Mouse (Mus musculus): ENCODE data around the gene Deaf1. TPM values are rescaled to one million over a fixed set of nuclear protein-coding genes. Genes with fewer than 3 reads are reported as not detected.
A peak's percentile ranks its signal among the peaks of the same experiment; 100 is the strongest.

Gene Deaf1
- polyA plus RNA-seq, 1 experiment = 22.7 TPM

DNA sequence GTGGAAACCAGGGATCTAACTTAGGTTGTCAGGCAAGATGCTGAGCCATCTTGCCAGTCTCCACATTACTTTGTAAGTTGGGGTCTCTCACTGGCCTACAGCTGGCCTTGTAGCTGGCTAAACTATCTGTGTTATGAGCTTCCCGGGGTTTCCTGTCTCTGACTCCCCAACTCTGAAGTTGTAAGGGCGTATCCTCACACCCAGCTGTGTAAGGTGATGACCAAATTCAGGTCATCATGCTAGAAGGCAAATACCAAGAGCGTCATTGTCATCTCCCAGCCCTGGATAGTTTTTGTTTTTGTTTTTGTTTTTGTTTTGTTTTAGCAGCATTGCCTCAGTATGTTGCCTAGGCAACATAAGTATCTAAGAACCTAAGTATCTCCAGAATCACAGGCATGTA, 56.9 kb downstream of the Deaf1 start:
- TF ChIP-seq CTCF (IDR thresholded peaks at IDR 0.05; ENCODE audit: insufficient read depth, low read length) (no peak), POLR2A (IDR thresholded peaks at IDR 0.05; ENCODE audit: borderline replicate concordance, extremely low read depth, low read depth, low read length) (no peak)
- peaks cover 2% of the 10 kb centered on the region; the same call in 1 of the 2 replicates for H3K4me1 ChIP-seq (ENCODE audit: control insufficient read depth, insufficient read depth, low read length)
- no peak for DNase-seq
- no peak overlapping the region for H3K4me3 ChIP-seq (replicated peaks; ENCODE audit: extremely low read depth, low read depth, low read length)
- 79% methylated on average over 3 of the region's 3 CpGs for WGBS

- no peak for DNase-seq
- H3K4me3 ChIP-seq (replicated peaks; ENCODE audit: extremely low read depth, low read depth, low read length) = peak overlapping the region; percentile 51
- H3K4me1 ChIP-seq (ENCODE audit: control insufficient read depth, insufficient read depth, low read length) = peaks cover 8% of the 10 kb centered on the region
- 59% methylated on average over 14 of the region's 14 CpGs for WGBS
- TF ChIP-seq POLR2A (IDR thresholded peaks at IDR 0.05; ENCODE audit: borderline replicate concordance, extremely low read depth, low read depth, low read length) = no peak
- no peak for TF ChIP-seq CTCF (IDR thresholded peaks at IDR 0.05; ENCODE audit: insufficient read depth, low read length)
These were observed 58.3 kb downstream of the Deaf1 start for GRCm38 (mm10) chr7:141269273-141269545.

DNA sequence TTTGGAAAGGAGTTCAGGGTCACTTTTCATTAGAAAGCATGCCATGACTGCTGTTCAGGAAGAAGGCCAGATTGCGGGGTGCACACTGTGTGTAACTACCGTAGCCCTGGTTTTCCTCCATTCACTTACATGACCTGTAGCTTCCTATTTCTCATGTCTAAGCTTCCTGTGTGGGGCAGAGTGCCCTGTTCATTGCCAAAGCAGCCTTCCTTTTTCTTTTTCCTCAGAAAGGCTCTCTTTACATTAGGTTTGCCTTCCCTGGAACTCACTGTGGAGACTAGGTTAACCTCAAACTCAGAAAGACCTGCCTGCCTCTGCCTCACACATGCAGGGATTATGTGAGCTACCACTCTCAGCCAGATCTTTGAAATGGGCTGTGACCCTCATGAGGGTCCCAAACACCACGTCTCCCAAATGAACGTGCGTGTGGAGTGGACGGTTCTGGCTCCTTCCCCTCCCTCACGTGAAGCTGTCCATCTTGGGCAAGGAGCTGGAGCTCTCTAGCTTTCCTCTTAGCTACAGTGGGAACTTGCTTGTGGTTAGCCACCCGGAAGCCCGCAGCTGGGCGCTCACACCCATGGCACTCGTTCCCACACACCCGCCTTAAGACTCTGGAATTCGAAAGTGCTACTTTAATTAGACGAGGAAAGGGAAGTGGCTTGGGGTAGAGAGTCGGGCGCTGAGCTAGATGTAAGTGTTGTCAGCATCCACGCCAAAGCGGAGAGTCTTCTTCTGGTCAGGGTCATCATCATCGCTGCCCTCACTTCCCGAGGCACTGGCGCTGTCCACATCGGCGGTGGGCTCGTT, 58.8 kb downstream of the Deaf1 start:
- peak; percentile 26 for DNase-seq
- 38% methylated on average over 24 of the region's 24 CpGs for WGBS
- Histone ChIP-seq H3K4me3 (replicated peaks; ENCODE audit: extremely low read depth, low read depth, low read length) (peak overlapping the region; percentile 51), H3K4me1 (ENCODE audit: control insufficient read depth, insufficient read depth, low read length) (peaks cover 8% of the 10 kb centered on the region)
- TF ChIP-seq POLR2A (IDR thresholded peaks at IDR 0.05; ENCODE audit: borderline replicate concordance, extremely low read depth, low read depth, low read length) = peak; percentile 28; the same call in 1 of the 2 replicates
- no peak for TF ChIP-seq CTCF (IDR thresholded peaks at IDR 0.05; ENCODE audit: insufficient read depth, low read length)

- 2% methylated on average over 25 of the region's 25 CpGs for WGBS
- peak; percentile 74 for DNase-seq
- H3K4me3 ChIP-seq (replicated peaks; ENCODE audit: extremely low read depth, low read depth, low read length) = peak within 1 kb of the TSS; percentile 90
- H3K4me1 ChIP-seq (ENCODE audit: control insufficient read depth, insufficient read depth, low read length) = peaks cover 8% of the 10 kb centered on the region
- TF ChIP-seq POLR2A (IDR thresholded peaks at IDR 0.05; ENCODE audit: borderline replicate concordance, extremely low read depth, low read depth, low read length) = peak; percentile 63; the same call in 1 of the 2 replicates
- TF ChIP-seq CTCF (IDR thresholded peaks at IDR 0.05; ENCODE audit: insufficient read depth, low read length) = no peak
These were observed 61.5 kb downstream of the Deaf1 start, which contains the start of gene Irf7 for GRCm38 (mm10) chr7:141265739-141266561. TSS of gene Irf7 (minus strand) at chr7:141266481.

DNA sequence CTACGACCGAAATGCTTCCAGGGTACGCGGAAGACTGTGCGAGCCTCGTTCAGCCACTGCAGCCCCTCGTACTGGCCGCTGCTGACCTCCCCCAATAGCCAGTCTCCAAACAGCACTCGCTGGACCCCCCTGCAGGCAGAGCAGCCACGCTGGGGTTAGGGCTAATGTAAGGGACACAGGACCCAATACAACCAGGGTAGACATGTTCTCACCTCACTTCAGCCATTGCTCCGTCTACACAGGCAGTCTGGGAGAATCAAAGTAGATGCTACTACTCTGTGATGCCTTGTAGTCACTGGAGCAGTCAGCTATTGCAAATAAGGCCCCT, 62.1 kb downstream of the Deaf1 start:
- Histone ChIP-seq H3K4me1 (ENCODE audit: control insufficient read depth, insufficient read depth, low read length) (peaks cover 8% of the 10 kb centered on the region), H3K4me3 (replicated peaks; ENCODE audit: extremely low read depth, low read depth, low read length) (peak overlapping the region; percentile 23)
- TF ChIP-seq CTCF (IDR thresholded peaks at IDR 0.05; ENCODE audit: insufficient read depth, low read length) = no peak
- no peak for TF ChIP-seq POLR2A (IDR thresholded peaks at IDR 0.05; ENCODE audit: borderline replicate concordance, extremely low read depth, low read depth, low read length)
- WGBS = 26% methylated on average over 11 of the region's 11 CpGs
- peak; percentile 18 for DNase-seq

DNA sequence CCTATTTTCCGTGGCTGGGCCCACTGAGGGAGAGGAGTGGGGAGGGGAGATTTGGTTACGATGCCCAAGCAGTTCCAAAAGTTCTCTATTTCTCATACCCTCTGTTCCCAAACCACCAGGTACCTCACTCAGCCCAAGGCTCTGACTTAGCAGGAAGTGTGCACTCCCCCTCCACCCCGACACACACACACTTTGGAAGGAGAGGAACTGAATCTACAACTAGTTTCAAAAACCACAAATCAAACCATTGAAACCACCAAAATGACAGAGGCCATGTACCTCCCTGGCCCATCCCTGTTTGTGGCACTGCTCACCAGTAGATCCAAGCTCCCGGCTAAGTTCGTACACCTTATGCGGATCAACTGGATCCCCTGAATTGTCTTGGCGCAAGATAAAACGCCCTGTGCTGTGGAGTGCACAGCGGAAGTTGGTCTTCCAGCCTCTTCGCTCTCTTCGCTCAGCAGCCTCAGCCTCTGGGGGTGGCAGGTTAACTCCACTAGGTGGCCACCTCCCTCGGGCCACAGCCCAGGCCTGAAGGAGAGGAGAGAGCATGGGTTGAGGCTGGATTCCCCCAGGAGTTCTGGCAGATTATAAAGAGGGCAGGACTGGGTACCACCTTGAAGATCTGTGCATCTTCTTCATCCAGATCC, 62.6 kb downstream of the Deaf1 start:
- H3K4me3 ChIP-seq (replicated peaks; ENCODE audit: extremely low read depth, low read depth, low read length) = peak overlapping the region; percentile 23
- peak; percentile 46 for TF ChIP-seq CTCF (IDR thresholded peaks at IDR 0.05; ENCODE audit: insufficient read depth, low read length)
- no peak for TF ChIP-seq POLR2A (IDR thresholded peaks at IDR 0.05; ENCODE audit: borderline replicate concordance, extremely low read depth, low read depth, low read length)
- peak; percentile 25 for DNase-seq
- H3K4me1 ChIP-seq (ENCODE audit: control insufficient read depth, insufficient read depth, low read length) = peaks cover 8% of the 10 kb centered on the region
- WGBS = 21% methylated on average over 12 of the region's 12 CpGs

DNA sequence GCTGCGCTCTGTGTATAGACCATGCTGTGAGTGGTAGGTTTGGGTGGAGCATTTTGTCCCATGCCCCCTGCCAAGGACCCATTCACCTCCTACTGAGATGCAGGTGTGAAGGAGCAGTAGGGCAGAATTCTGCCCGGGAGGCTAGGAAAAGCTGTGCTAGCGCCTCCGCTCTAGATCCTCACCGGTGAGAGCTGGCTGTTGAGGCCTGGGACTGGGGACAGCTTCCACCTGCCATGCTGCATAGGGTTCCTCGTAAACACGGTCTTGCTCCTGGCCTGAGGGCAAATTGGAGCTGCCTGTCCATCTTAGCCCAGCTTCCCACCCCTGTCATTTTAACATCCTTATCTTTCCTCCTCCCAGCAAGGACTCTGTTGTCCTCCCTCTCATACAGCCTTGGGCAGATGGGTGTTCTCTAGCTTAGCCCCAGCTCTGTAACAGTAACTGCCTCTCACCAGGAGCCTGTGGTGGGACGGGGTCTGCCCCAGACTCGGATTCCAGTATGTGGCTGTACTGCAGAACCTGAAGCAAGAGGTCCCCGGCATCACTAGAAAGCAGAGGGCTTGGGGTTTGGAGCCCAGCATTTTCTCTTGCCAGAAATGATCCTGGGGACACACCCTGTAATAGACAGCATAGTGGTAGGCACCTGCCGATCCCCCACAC, 63.3 kb downstream of the Deaf1 start:
- no peak overlapping the region for H3K4me3 ChIP-seq (replicated peaks; ENCODE audit: extremely low read depth, low read depth, low read length)
- no peak for TF ChIP-seq CTCF (IDR thresholded peaks at IDR 0.05; ENCODE audit: insufficient read depth, low read length)
- no peak for TF ChIP-seq POLR2A (IDR thresholded peaks at IDR 0.05; ENCODE audit: borderline replicate concordance, extremely low read depth, low read depth, low read length)
- DNase-seq = no peak
- peaks cover 8% of the 10 kb centered on the region for H3K4me1 ChIP-seq (ENCODE audit: control insufficient read depth, insufficient read depth, low read length)
- 73% methylated on average over 11 of the region's 11 CpGs for WGBS

DNA sequence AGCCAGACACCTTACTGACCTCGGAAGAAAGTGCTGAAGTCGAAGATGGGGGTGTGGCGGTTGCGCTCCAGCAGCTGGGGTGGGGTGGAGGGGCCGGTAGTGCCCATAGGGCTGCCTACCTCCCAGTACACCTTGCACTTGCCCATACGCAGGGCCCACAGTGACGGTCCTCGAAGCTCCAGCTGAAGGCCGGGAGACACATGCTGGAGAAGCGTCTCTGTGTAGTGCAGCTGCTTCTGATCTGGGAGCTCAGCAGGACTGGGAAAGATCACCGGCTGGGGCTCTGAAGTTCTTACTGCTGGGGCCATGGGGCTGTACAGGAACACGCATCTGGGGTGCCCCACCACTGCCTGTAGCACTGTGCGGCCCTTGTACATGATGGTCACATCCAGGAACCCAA, 63.9 kb downstream of the Deaf1 start:
- no peak for DNase-seq
- WGBS = 87% methylated on average over 13 of the region's 13 CpGs
- Histone ChIP-seq H3K4me1 (ENCODE audit: control insufficient read depth, insufficient read depth, low read length) (peaks cover 7% of the 10 kb centered on the region), H3K4me3 (replicated peaks; ENCODE audit: extremely low read depth, low read depth, low read length) (no peak overlapping the region)
- TF ChIP-seq CTCF (IDR thresholded peaks at IDR 0.05; ENCODE audit: insufficient read depth, low read length) = no peak

- Histone ChIP-seq H3K4me1 (ENCODE audit: control insufficient read depth, insufficient read depth, low read length) (peaks cover 6% of the 10 kb centered on the region), H3K4me3 (replicated peaks; ENCODE audit: extremely low read depth, low read depth, low read length) (no peak overlapping the region)
- no peak for DNase-seq
- TF ChIP-seq POLR2A (IDR thresholded peaks at IDR 0.05; ENCODE audit: borderline replicate concordance, extremely low read depth, low read depth, low read length) = no peak
- no peak for TF ChIP-seq CTCF (IDR thresholded peaks at IDR 0.05; ENCODE audit: insufficient read depth, low read length)
- WGBS = 85% methylated on average over 3 of the region's 3 CpGs
These were observed 66.0 kb downstream of the Deaf1 start for GRCm38 (mm10) chr7:141261480-141261879.

Data from lung, adult 2 months (tissue).